Mouse (Mus musculus) cortical plate, adult 2 months (tissue): ENCODE measurements around the gene Epha6.

ENCODE experiments used
- CTCF ChIP-seq: fragments of 200-500 bp; IDR thresholded peaks from 2 replicates; pipeline ENCODE4 v1.5.1; 2011; ENCODE audit warnings: mild to moderate bottlenecking, control low read depth, low read length; ENCODE audit not compliant: insufficient read depth; ENCODE audit errors: extremely low read depth
- POLR2A ChIP-seq: fragments of 200-500 bp; IDR thresholded peaks from 2 replicates; pipeline ENCODE4 v1.6.1; 2011; ENCODE audit warnings: mild to moderate bottlenecking, low read length, control low read depth; ENCODE audit not compliant: insufficient read depth; ENCODE audit errors: extremely low read depth

GRCm38 (mm10) chr16:59750905-59751304 lies 854.4 kb downstream of the Epha6 start:
- TF ChIP-seq POLR2A, result no peak
- TF ChIP-seq CTCF, result no peak
